Mouse (Mus musculus) CH12.LX (cell line): Measurements from ENCODE around the gene Tnmd.

ENCODE experiments used
- CTCF ChIP-seq, 2 experiments: IDR thresholded peaks in 1 of 2; conservative IDR thresholded peaks in 1 of 2; 2 replicates each; pipeline ENCODE4 v1.5.1; 2011 to 2012; ENCODE audit warnings: low read depth in 2 of 2, low read length in 2 of 2, improper control_type of control experiment in 1 of 2, inconsistent platforms in 1 of 2, mild to moderate bottlenecking in 1 of 2, moderate library complexity in 1 of 2
- EP300 ChIP-seq: IDR thresholded peaks from 2 replicates; pipeline ENCODE4 v1.6.1; 2011; ENCODE audit warnings: low read length, improper control_type of control experiment
- HCFC1 ChIP-seq: IDR thresholded peaks from 2 replicates; pipeline ENCODE4 v1.6.1; 2012; ENCODE audit warnings: low read depth, mild to moderate bottlenecking, inconsistent platforms, low read length, improper control_type of control experiment
- IRF4 ChIP-seq: IDR thresholded peaks from 2 replicates; pipeline ENCODE4 v1.6.1; 2014; ENCODE audit warnings: low read depth, mild to moderate bottlenecking, inconsistent platforms, low read length, improper control_type of control experiment
- POLR2A ChIP-seq: IDR thresholded peaks from 2 replicates; pipeline ENCODE4 v1.6.1; 2011; ENCODE audit warnings: low read depth, mild to moderate bottlenecking, improper control_type of control experiment, low read length
- POLR2AphosphoS2 ChIP-seq: IDR thresholded peaks from 2 replicates; pipeline ENCODE4 v1.6.1; 2011; ENCODE audit warnings: low read depth, low read length, improper control_type of control experiment
- SIN3A ChIP-seq: IDR thresholded peaks from 2 replicates; pipeline ENCODE4 v1.6.1; 2012; ENCODE audit warnings: low read length, improper control_type of control experiment, inconsistent platforms
- TCF12 ChIP-seq: IDR thresholded peaks from 2 replicates; pipeline ENCODE4 v1.6.1; 2014; ENCODE audit warnings: low read depth, mild to moderate bottlenecking, inconsistent platforms, low read length, improper control_type of control experiment

DNA sequence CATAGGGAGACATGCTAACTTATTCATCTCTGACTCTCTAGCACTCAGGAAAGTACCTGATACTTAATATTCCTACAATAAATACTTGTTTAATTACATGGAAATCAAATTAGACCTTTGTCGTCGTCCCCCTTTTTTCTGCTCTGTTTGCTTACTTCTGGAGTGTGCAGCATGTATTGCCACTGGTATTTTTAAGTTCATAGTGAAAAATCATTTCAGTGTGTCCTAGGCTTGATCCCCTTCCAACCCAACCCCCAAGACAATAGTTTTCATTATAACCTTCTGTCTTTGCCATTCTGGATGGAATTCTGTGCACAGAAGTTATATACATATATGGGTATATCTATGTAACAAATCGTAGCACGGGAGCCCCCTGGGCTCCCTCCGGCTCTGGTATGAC, at the start of gene Tnmd:
- TF ChIP-seq CTCF (conservative IDR thresholded peaks at IDR 0.05 in 1 of 2, IDR thresholded peaks at IDR 0.05 in 1 of 2; ENCODE audit: low read depth in 2 of 2, low read length in 2 of 2): no peak
- TF ChIP-seq EP300: no peak
- TF ChIP-seq TCF12: no peak
- no peak for TF ChIP-seq SIN3A
- no peak for TF ChIP-seq POLR2A
- TF ChIP-seq POLR2AphosphoS2: no peak
- TF ChIP-seq IRF4: no peak
- no peak for TF ChIP-seq HCFC1
